Mouse (Mus musculus) heart, postnatal 4 days (tissue): ENCODE data around the gene Arhgdib. TPM values are rescaled to one million over a fixed set of nuclear protein-coding genes. Genes with fewer than 3 reads are reported as not detected.
"Not testable (repeated sequence)": the region's sequence is repeated elsewhere in the genome, so short reads cannot be mapped to it uniquely, and the experiment has no call there.

Experiments used
- DNase-seq: peaks from one replicate; pipeline ENCODE4 v3.0.0; 2021
- total RNA-seq, 2 experiments: library from RNA; stranded (reverse); gene quantifications; 2 replicates each; pipeline ENCODE4 v1.2.3; 2021

Arhgdib gene
- total RNA-seq, 2 experiments from 2014 or later: 33.6 to 39.4 TPM

GRCm38 (mm10) chr6:136887854-136888253 lies 53.8 kb downstream of the Arhgdib start:
- DNase-seq: peak; percentile 70

- DNase-seq: not testable (repeated sequence)
Observed at GRCm38 (mm10) chr6:136884766-136885165, 56.9 kb downstream of the Arhgdib start.

- no peak for DNase-seq
Observed at GRCm38 (mm10) chr6:136883961-136884360, 57.7 kb downstream of the Arhgdib start.

- DNase-seq: no peak
Observed at GRCm38 (mm10) chr6:136883431-136883915, 58.2 kb downstream of the Arhgdib start.

- DNase-seq: no peak
Observed at GRCm38 (mm10) chr6:136881678-136882077, 60.0 kb downstream of the Arhgdib start.

- DNase-seq: peak; percentile 72
Observed at GRCm38 (mm10) chr6:136875670-136876069, 66.0 kb downstream of the Arhgdib start, which contains the start of gene Mgp. Mgp (minus strand) TSS chr6:136875823.

GRCm38 (mm10) chr6:136874599-136874998 lies 67.1 kb downstream of the Arhgdib start:
- DNase-seq: peak; percentile 55

Other genes starting within 250 kb of the Arhgdib start
- not detected for gene Gucy2c, start 160.1 kb downstream of the Arhgdib start, total RNA-seq
- gene Hist4h4, start 137.5 kb downstream of the Arhgdib start, total RNA-seq: 10 to 100 TPM; 32.8 to 34.4 TPM
- 10 to 100 TPM; 28.1 to 33.6 TPM for gene H2afj, start 133.7 kb downstream of the Arhgdib start, total RNA-seq
- 1 to 10 TPM; 2.1 to 2.5 TPM for gene BC049715, start 114.3 kb downstream of the Arhgdib start, total RNA-seq
- 10 to 100 TPM; 89.9 to 90.8 TPM for gene Wbp11, start 113.7 kb downstream of the Arhgdib start, total RNA-seq
- under 1 TPM in 1 of 2 experiments, not detected in 1; 0.20 TPM for gene Smco3, start 106.4 kb downstream of the Arhgdib start, total RNA-seq
- 10 to 100 TPM in 1 of 2 experiments, 1 to 10 TPM in 1; 7.0 to 10.5 TPM for gene Art4, start 84.2 kb downstream of the Arhgdib start, total RNA-seq
- gene Mgp, start 66.1 kb downstream of the Arhgdib start, total RNA-seq: 100 to 1,000 TPM; 188 to 201 TPM
- under 1 TPM in 1 of 2 experiments, not detected in 1; 0.20 TPM for gene Erp27, start 19.7 kb downstream of the Arhgdib start, total RNA-seq
- not detected for gene Pde6h, start 18.1 kb downstream of the Arhgdib start, total RNA-seq
- 1 to 10 TPM; 7.0 to 9.1 TPM for gene Rerg, start 228.6 kb upstream of the Arhgdib start, total RNA-seq